Mouse (Mus musculus): ENCODE results near the gene Nkx2-2. TPM values are rescaled to one million over a fixed set of nuclear protein-coding genes. Genes with fewer than 3 reads are reported as not detected.
"Not testable (repeated sequence)": the region's sequence is repeated elsewhere in the genome, so short reads cannot be mapped to it uniquely, and the experiment has no call there.

Nkx2-2 gene
- polyA plus RNA-seq, 1 experiment from 2014 or later, result 8.5 TPM

GRCm38 (mm10) chr2:147173751-147174150 lies 20.3 kb downstream of the Nkx2-2 start:
- peaks cover 38% of the 10 kb centered on the region for H3K27me3 ChIP-seq (ENCODE audit: control insufficient read depth, insufficient read depth, low read depth, low read length)
- H3K36me3 ChIP-seq (ENCODE audit: control insufficient read depth, insufficient read depth, low read length), result no peaks in the 10 kb centered on the region
- H3K9ac ChIP-seq (ENCODE audit: low read depth, low read length), result no peak overlapping the region
- H3K4me3 ChIP-seq (ENCODE audit: low read depth, low read length), result no peak overlapping the region
- peaks cover 6% of the 10 kb centered on the region; the same call in 1 of the 2 replicates for H3K4me1 ChIP-seq (ENCODE audit: control insufficient read depth, insufficient read depth, low read length)
- no peak overlapping the region for H3K4me2 ChIP-seq (ENCODE audit: low read length)
- H3K27ac ChIP-seq (ENCODE audit: low read length), result no peak overlapping the region
- H3K9me3 ChIP-seq (replicated peaks; ENCODE audit: control insufficient read depth, low read length, poor library complexity, severe bottlenecking), result no peaks in the 10 kb centered on the region
- ATAC-seq, result no peak

- ATAC-seq, result not testable (repeated sequence)
- 83% methylated on average over 9 of the region's 9 CpGs for WGBS
These were observed 23.5 kb downstream of the Nkx2-2 start for GRCm38 (mm10) chr2:147170538-147170937.

DNA sequence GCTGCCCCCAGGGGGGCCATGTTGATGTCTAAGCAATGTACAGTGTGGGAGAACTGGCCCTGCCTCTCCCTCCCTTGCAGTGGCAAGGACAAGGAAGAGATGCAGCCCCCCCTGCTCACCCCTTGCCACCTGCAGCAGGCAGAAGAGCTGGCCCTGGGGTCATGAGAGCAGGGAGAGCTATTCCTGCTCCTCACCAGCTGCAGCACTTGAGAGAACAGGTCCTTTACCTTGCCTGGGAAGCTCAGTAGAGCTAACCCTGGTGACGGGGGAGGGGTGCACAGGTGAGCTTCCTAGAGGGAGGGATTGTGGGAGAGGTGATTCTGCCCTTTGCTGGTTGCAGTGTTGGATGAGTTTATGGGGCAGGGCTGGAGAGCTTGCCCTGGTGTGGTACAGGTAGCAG lies 28.2 kb downstream of the Nkx2-2 start:
- H3K36me3 ChIP-seq (ENCODE audit: control insufficient read depth, insufficient read depth, low read length), result no peaks in the 10 kb centered on the region
- H3K4me2 ChIP-seq (ENCODE audit: low read length), result no peak overlapping the region
- H3K4me1 ChIP-seq (ENCODE audit: control insufficient read depth, insufficient read depth, low read length), result no peaks in the 10 kb centered on the region
- WGBS, result 83% methylated on average over 1 of the region's 1 CpGs
- ATAC-seq, result no peak
- no peaks in the 10 kb centered on the region for H3K9me3 ChIP-seq (replicated peaks; ENCODE audit: control insufficient read depth, low read length, poor library complexity, severe bottlenecking)
- H3K27ac ChIP-seq (ENCODE audit: low read length), result no peak overlapping the region
- H3K27me3 ChIP-seq (ENCODE audit: control insufficient read depth, insufficient read depth, low read depth, low read length), result no peaks in the 10 kb centered on the region
- no peak overlapping the region for H3K4me3 ChIP-seq (ENCODE audit: low read depth, low read length)
- no peak overlapping the region for H3K9ac ChIP-seq (ENCODE audit: low read depth, low read length)

More at GRCm38 (mm10) chr2:147170538-147170937, 23.5 kb downstream of the Nkx2-2 start:
- H3K27me3 ChIP-seq (ENCODE audit: control insufficient read depth, insufficient read depth, low read depth, low read length), result peaks cover 22% of the 10 kb centered on the region
- H3K36me3 ChIP-seq (ENCODE audit: control insufficient read depth, insufficient read depth, low read length); H3K27ac ChIP-seq (ENCODE audit: low read length); H3K4me2 ChIP-seq (ENCODE audit: low read length); H3K9me3 ChIP-seq (replicated peaks; ENCODE audit: control insufficient read depth, low read length, poor library complexity, severe bottlenecking); H3K4me1 ChIP-seq (ENCODE audit: control insufficient read depth, insufficient read depth, low read length); H3K4me3 ChIP-seq (ENCODE audit: low read depth, low read length); H3K9ac ChIP-seq (ENCODE audit: low read depth, low read length): not testable (repeated sequence)

GRCm38 (mm10) chr2:147165376-147165775 lies 28.7 kb downstream of the Nkx2-2 start:
- no peak overlapping the region for H3K27ac ChIP-seq (ENCODE audit: low read length)
- no peaks in the 10 kb centered on the region for H3K9me3 ChIP-seq (replicated peaks; ENCODE audit: control insufficient read depth, low read length, poor library complexity, severe bottlenecking)
- no peak for ATAC-seq
- no peak overlapping the region for H3K4me2 ChIP-seq (ENCODE audit: low read length)
- no peak overlapping the region for H3K9ac ChIP-seq (ENCODE audit: low read depth, low read length)
- H3K4me3 ChIP-seq (ENCODE audit: low read depth, low read length), result no peak overlapping the region
- no peaks in the 10 kb centered on the region for H3K36me3 ChIP-seq (ENCODE audit: control insufficient read depth, insufficient read depth, low read length)
- 93% methylated on average over 3 of the region's 3 CpGs for WGBS
- no peaks in the 10 kb centered on the region for H3K4me1 ChIP-seq (ENCODE audit: control insufficient read depth, insufficient read depth, low read length)
- H3K27me3 ChIP-seq (ENCODE audit: control insufficient read depth, insufficient read depth, low read depth, low read length), result no peaks in the 10 kb centered on the region

GRCm38 (mm10) chr2:147152543-147152942 lies 41.5 kb downstream of the Nkx2-2 start:
- H3K36me3 ChIP-seq (ENCODE audit: control insufficient read depth, insufficient read depth, low read length), result no peaks in the 10 kb centered on the region
- H3K27me3 ChIP-seq (ENCODE audit: control insufficient read depth, insufficient read depth, low read depth, low read length), result no peaks in the 10 kb centered on the region
- no peak for ATAC-seq
- no peak overlapping the region for H3K4me3 ChIP-seq (ENCODE audit: low read depth, low read length)
- H3K27ac ChIP-seq (ENCODE audit: low read length), result no peak overlapping the region
- H3K4me2 ChIP-seq (ENCODE audit: low read length), result no peak overlapping the region
- H3K9ac ChIP-seq (ENCODE audit: low read depth, low read length), result no peak overlapping the region
- no peaks in the 10 kb centered on the region for H3K4me1 ChIP-seq (ENCODE audit: control insufficient read depth, insufficient read depth, low read length)
- 76% methylated on average over 2 of the region's 2 CpGs for WGBS
- no peaks in the 10 kb centered on the region for H3K9me3 ChIP-seq (replicated peaks; ENCODE audit: control insufficient read depth, low read length, poor library complexity, severe bottlenecking)

Other genes starting within 250 kb of the Nkx2-2 start
- gene Xrn2, start 181.2 kb downstream of the Nkx2-2 start, polyA plus RNA-seq (2015; fragmentation: Nextera tagmentation; extraction: Ambion mirVana), result 75.4 and 76.4 TPM in 2 replicates
- 0.30 and 0.94 TPM in 2 replicates for gene Nkx2-4, start 108.8 kb downstream of the Nkx2-2 start, polyA plus RNA-seq (2015; fragmentation: Nextera tagmentation; extraction: Ambion mirVana)
- gene Pax1, start 167.7 kb upstream of the Nkx2-2 start, polyA plus RNA-seq (2015; fragmentation: Nextera tagmentation; extraction: Ambion mirVana), result not detected in 2 replicates